Mouse (Mus musculus): ENCODE results near the gene Dnmt3a.

Gene Dnmt3a

DNA sequence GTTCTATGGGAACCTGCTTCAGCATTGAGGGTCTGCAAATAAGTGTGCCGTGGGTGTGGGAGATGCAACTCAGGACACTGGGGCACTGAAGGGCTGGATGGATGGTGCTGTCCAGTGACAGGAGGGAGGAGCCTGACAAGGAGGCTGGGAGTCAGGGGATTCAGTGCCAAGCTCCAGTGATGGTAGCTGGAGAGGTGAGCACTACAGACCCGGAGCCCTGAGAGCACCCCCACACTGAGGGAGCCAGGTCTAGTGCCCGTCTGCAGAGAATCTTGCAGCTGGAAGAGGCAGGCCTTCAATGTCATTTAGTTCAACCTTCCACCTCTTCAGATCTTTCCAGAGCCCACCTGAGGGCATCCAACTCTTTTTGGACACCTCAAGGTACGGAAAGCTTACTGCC is at the start of gene Dnmt3a:
Gene Dnmt3a (plus strand): TSS at position 156 of the 400 bp plus-strand sequence.
- TF ChIP-seq GATA4 (IDR thresholded peaks at IDR 0.05; ENCODE audit: insufficient replicate concordance, low read length): no peak

DNA sequence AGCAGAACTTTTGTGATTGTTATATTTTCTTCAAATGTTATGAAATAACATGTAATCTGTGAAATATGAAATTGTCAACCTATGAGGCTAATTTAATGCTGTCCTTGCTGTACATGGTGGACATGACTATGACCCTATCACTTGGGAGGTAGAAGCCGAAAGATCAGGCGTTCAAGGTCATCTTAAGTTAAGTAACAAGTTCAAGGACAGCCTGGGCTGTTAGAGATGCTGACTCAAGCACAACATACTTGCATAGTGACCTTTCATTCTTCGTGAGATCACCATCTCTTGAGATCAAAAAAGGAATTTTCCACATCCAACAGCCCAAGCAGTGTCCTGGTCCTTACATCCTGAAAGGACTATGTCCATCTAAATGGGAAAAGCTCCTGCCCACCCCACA is 49.6 kb upstream of the Dnmt3a start:
- no peak for TF ChIP-seq GATA4 (IDR thresholded peaks at IDR 0.05; ENCODE audit: insufficient replicate concordance, low read length)

DNA sequence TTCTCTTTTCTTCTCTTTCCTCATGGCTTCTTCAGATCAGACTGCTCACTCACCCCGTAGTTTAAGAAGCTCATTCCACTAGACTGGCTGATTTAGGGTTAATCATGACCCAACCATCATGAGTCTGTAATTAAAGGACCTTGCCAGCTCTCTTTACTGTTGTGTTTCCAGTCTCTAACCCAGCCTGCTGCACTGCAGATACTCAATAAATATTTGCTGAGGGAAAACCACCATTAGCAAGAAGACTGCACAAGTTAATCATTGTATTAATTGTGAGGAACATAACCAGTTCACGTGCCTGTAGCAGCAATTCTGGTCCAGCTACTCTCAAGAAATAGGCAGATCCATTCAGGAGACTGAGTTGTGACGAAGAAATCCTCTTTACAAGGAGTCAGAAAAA is 47.7 kb upstream of the Dnmt3a start:
- no peak for TF ChIP-seq GATA4 (IDR thresholded peaks at IDR 0.05; ENCODE audit: insufficient replicate concordance, low read length)

DNA sequence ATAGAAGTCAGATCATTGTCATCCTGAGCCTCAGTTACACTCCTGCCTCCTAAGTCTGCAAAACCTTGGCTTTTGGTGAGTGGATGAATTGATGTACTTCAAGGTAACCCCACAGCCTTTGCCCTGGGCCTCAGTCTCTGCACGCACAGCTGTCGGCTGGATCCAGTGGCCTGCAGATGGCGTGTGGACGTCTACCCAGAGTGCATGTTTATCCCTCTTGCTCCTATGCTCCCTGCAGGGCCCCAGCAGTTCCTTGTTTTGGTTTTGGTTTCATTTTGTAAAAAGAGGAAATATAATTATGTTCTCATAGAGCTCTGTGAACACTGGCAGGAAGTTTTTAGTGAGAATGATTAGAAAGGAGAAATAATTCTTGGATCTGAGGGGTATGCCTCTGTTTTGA is 46.4 kb upstream of the Dnmt3a start:
- 0 out of 2 replicates have a peak, but pooled peaks have one; percentile 9 for TF ChIP-seq GATA4 (IDR thresholded peaks at IDR 0.05; ENCODE audit: insufficient replicate concordance, low read length)

DNA sequence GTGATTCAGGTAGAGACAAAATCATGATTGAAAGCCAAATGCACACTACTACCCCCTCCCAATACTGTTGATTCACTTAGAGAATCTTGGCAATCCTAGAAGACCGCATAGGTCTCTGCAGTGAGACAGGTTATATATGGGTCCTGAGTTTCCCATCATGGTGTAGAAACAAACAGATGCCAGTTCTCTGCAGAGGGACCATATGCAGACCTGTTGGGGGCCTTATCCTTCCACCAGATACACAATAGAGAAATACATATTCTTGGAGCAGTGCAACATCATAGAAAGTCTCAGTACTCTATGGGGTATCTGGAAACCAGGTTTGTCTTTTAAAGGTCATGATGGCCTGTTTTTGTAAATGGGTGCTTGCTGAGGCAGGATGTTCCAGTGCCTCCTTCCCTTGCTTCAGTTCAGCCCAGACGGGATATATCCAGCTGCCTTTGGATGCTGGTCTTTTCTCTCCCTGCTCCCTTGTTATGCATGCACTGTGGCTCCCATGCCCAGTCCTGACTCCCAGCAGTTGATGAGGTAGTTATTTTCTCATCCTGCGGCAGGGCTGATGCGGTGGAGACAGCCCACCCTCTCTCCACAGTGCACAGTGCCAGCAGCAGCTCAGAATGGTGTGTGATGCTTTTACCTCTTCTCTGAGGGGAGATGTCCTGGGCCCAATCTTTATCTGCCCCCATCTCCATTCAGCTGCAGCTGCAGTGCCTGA is 44.8 kb upstream of the Dnmt3a start:
- TF ChIP-seq GATA4 (IDR thresholded peaks at IDR 0.05; ENCODE audit: insufficient replicate concordance, low read length): no peak

DNA sequence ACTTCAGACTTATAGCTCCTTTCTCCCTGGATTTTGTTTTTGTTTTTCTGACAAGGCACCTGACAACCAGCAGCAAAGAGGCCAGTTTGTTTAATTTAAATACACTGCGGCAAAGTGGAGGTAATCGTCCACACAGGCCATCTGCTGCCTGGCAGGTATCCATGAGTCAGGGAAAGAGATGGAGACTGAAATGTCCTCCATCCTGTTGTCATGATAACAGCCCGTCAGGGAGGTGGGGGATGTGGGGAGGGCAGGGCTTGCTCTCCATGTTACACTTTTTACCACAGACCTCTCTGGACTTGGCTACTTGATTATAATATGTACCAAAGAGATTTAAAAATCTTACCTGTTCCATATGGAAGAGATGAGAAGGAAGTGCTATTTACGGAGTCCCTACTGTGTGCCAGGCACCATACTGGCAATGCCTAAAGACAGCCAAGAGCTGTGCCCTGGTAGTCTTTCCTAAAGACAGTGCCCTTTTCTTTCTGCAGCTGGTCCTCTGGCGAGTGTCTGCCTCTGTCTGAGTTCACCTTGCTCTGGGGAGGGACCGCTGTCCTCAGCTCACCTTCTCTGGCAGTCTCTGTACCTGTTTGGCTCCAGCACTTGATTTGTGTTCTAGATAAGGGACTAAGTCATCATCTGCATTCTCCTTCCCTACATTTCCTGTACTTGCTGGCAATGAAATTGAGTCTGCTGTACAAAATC is 44.1 kb upstream of the Dnmt3a start:
- no peak for TF ChIP-seq GATA4 (IDR thresholded peaks at IDR 0.05; ENCODE audit: insufficient replicate concordance, low read length)

DNA sequence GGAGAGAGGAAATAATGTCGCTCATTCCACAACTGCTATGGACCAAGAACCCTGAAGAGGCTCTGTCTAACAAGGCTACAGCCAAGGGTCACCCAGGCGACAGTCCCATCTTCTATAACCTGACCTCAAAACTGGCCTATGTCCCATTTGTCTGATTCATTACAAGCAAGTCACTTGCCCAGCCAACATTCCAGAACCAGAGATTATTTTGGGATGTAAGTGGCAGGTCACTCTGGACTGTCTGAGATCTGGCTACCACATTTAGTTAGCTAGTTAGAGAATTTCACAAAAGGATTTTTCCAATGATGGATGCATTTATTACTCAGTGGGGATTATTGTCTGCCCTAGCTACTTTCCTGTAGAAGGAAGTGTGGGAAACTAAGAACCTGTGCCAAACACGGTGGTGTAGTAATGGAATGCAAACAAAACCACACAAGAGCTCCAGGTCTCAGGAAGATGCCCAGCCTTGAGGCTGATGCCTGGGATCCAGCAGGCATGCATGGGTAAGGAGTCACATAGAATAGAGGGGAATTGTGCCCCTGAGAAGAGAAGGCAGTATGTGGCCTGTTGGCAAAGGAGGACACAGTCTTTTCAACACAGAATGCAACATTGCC is 41.5 kb upstream of the Dnmt3a start:
- TF ChIP-seq GATA4 (IDR thresholded peaks at IDR 0.05; ENCODE audit: insufficient replicate concordance, low read length): no peak

DNA sequence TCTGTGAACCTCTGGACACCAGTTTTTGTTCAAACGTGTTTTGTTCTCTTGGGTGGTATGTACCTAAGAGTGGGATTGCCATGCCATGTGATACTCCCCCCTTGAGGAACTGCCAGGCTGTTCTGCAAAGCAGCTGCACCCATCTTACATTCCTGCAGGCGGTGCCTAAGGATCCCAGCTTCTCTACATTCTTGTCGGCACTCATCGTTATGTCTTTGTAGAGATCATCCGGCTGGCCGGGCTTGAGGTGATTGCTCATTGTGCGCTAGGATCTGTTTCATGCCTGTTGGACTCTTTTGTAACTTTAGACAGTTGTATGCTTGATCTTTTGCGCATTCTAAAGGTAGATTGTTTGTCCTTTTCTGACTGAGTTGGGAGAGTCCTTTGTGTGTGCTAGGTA is 38.4 kb upstream of the Dnmt3a start:
- TF ChIP-seq GATA4 (IDR thresholded peaks at IDR 0.05; ENCODE audit: insufficient replicate concordance, low read length): no peak

DNA sequence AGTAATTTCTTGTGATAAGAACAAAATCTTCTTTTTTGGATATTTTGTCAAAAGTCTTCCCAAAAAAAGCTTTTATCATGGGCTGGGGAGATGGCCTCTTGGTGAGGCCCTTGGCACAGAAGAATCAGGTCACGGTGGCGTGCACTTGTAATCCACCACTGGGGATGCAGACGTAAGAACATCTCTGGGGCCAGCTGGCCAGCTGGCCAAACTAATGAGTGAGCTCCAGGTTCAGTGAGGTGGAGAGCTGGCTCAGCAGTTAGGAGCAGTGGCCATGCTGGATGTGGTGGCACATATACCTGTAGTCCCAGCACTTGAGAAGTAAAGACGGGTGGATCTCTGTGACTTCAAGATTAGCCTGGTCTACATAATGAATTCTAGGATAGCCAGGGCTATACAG is 37.4 kb upstream of the Dnmt3a start:
- no peak for TF ChIP-seq GATA4 (IDR thresholded peaks at IDR 0.05; ENCODE audit: insufficient replicate concordance, low read length)

DNA sequence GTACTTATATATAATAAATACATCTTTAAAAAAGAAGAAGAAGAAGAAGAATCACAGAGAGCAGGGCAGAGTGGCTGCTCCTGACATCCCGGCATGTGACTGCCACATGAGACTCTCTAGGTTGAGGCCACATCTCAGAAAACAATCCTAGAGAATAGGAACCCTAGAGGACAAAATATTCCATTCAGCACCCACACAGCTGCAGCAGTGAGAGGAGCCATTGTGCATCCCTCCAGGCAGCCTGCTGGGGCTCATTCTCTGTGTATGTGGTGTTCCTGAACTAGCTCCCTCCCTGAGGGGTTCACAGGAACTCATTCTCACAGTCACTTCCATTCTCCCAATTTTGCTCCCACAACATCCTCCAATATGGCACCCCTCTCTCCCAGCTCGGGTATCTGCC is 35.3 kb upstream of the Dnmt3a start:
- no peak for TF ChIP-seq GATA4 (IDR thresholded peaks at IDR 0.05; ENCODE audit: insufficient replicate concordance, low read length)

DNA sequence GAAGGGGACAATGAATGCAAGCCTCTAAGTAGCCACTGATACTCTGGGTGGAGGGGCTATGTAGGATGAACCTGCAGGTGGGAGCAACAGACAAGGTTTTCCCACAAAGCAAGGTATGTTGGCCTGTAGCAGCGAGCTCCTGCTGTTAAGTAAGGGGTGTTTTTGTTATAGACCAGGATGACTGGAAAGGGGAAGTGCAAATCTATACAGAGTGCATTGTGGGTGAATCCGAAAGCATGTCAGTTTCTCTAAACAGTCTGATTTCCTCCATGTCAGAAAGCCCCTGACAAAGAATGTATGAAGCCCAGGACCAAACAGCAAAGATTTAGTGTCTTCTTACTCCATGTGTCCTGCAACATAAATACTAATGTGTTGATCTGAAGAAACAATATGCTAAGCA is 34.7 kb upstream of the Dnmt3a start:
- TF ChIP-seq GATA4 (IDR thresholded peaks at IDR 0.05; ENCODE audit: insufficient replicate concordance, low read length): no peak

DNA sequence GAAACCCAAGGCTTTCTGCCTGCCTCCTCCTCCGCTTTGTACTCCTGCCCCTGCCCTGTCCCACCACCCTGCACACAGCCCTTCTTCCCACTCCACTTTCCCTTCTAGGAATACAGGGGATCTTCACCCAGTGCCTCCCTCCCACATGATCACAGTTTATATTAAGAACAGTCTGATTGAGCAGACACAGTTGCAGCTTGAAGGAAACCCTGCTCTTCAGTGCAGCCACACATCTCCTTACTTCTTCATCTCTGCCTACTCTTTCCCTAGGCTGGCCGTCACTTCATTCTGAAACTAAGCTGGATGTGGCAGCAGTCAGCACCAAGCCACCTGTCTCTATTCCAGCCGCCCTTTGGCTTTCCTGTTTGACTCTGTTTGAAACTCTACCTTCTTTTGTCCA is 32.2 kb upstream of the Dnmt3a start:
- TF ChIP-seq GATA4 (IDR thresholded peaks at IDR 0.05; ENCODE audit: insufficient replicate concordance, low read length): no peak

DNA sequence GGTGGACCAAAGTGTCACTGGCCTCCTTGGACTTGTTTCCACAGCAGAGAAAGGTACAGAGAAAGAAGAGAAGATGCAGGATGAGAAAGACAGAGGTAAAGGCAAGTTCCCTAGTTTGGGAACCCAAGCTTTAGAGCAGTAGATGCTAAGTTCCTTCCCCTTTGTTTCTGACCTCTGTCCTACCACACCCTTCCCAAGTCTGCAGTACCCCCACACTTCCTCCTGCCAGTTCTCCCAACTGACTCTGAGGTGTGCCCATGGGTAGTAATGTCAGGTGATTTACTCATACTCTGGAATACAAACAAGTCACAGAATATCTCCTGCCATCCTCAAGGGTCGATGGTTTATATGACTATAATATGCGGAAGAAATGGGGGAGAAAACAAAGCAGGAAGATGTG is 29.8 kb upstream of the Dnmt3a start:
- no peak for TF ChIP-seq GATA4 (IDR thresholded peaks at IDR 0.05; ENCODE audit: insufficient replicate concordance, low read length)

DNA sequence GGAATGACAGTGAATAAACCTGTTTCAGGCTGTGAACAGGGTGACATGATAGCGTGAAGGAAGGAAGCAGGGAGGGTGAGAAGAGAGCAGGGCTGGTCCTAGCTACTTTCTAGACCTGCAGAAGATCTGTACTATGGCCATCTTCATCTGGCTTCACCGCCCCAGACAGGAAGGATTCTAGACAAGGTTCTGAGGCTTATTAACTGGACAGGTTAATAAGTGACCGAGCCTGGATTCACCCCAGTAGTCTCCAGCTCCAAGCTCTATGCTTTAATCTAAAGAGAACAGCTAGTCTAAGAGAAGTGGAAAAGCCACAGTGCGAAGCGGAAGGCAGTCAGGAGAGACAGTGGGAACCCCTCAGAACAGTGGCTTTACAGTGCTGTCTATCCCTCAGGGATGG is 28.1 kb upstream of the Dnmt3a start:
- no peak for TF ChIP-seq GATA4 (IDR thresholded peaks at IDR 0.05; ENCODE audit: insufficient replicate concordance, low read length)

DNA sequence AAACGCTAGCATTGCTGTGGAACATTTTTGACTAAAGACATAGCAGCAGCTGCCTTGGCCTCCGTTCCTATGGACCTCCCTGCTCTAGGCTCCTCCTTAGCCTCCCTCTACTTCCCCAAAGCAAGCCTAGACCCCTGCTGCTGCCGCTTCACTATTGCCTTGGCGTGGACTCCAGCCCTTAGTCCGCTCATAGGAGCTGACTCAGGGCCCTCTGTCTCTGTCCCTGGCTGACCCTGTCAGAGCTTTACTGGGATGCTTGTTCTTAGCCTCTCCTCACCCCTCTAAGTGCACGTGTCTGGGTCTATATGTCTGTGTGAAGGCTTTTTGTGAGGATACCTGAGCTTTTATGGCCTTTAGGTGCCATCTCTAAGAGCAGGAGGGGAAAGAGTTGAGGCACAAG is 27.5 kb upstream of the Dnmt3a start:
- no peak for TF ChIP-seq GATA4 (IDR thresholded peaks at IDR 0.05; ENCODE audit: insufficient replicate concordance, low read length)

DNA sequence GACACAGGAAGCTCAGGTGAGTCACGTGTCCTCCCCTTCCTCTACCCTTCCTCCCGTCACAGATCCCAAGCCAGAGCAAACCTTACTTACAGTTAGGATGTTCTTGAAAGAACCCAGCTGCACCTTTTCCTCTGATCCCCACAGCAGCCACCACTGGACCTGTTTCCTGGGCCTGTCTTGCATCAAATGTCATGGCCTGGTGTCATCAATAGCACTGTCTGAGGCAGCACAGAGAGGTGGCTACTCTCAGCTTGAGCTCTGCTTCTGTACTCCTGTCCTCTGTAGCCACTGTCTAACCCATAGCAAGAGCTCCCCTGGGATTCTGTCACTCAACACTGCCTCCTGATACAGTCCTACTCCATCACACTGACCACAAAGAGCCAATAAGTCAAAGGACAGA is 26.2 kb upstream of the Dnmt3a start:
- TF ChIP-seq GATA4 (IDR thresholded peaks at IDR 0.05; ENCODE audit: insufficient replicate concordance, low read length): no peak
